Mouse (Mus musculus) limb, embryonic 11.5 days (tissue): ENCODE results near the gene Amer2. TPM values are rescaled to one million over a fixed set of nuclear protein-coding genes. Genes with fewer than 3 reads are reported as not detected.

Experiments used
- ATAC-seq: fragments of 200-750 bp; cut with Nextera tagmentation; 2 replicates; pipeline ENCODE4 v1.8.0; 2017; ENCODE audit warnings: low read depth; ENCODE audit not compliant: insufficient number of reproducible peaks, low FRiP score, low TSS enrichment
- DNase-seq: peaks from one replicate; pipeline ENCODE4 v3.0.0-alpha.2; 2015; ENCODE audit warnings: low spot score
- H3K27ac ChIP-seq: fragments of 300-500 bp; sonication (generic); replicated peaks from 2 replicates; pipeline ENCODE4 v1.5.1; 2014; ENCODE audit warnings: low read depth, mild to moderate bottlenecking, low read length
- H3K27me3 ChIP-seq: fragments of 300-500 bp; sonication (generic); 2 replicates; pipeline ENCODE4 v1.6.1; 2014; ENCODE audit warnings: mild to moderate bottlenecking, low read length, mixed read lengths; ENCODE audit not compliant: control insufficient read depth, insufficient read depth
- H3K36me3 ChIP-seq: fragments of 300-500 bp; sonication (generic); 2 replicates; pipeline ENCODE4 v1.6.1; 2014; ENCODE audit warnings: mild to moderate bottlenecking, low read length, moderate library complexity, mixed read lengths; ENCODE audit not compliant: control insufficient read depth, insufficient read depth
- H3K4me1 ChIP-seq: fragments of 300-500 bp; sonication (generic); 2 replicates; pipeline ENCODE4 v1.6.1; 2014; ENCODE audit warnings: low read length, mixed read lengths; ENCODE audit not compliant: control insufficient read depth, insufficient read depth
- H3K4me2 ChIP-seq: fragments of 300-500 bp; sonication (generic); 2 replicates; pipeline ENCODE4 v1.6.1; 2014; ENCODE audit warnings: low read depth, mild to moderate bottlenecking, moderate library complexity; ENCODE audit not compliant: severe bottlenecking
- H3K4me3 ChIP-seq: fragments of 300-500 bp; sonication (generic); 2 replicates; pipeline ENCODE4 v1.5.1; 2014; ENCODE audit warnings: low read depth, low read length
- H3K9ac ChIP-seq: fragments of 300-500 bp; sonication (generic); 2 replicates; pipeline ENCODE4 v1.6.1; 2014; ENCODE audit warnings: mild to moderate bottlenecking, low read length
- H3K9me3 ChIP-seq: fragments of 300-500 bp; sonication (generic); 2 replicates; pipeline ENCODE4 v1.6.1; 2016; ENCODE audit warnings: low read length; ENCODE audit not compliant: control insufficient read depth
- WGBS: fragments of 180-500 bp; shearing (Covaris S2); extraction: QIAGEN DNeasy Blood & Tissue Kit; methylation state at CpG from one replicate; pipeline ENCODE4 v1.1.7; 2014; 5-methylcytosine and 5-hydroxymethylcytosine counted together
- polyA plus RNA-seq: library from polyadenylated mRNA; unstranded; fragments of >200 nt; fragmentation: Nextera tagmentation; extraction: Ambion mirVana; gene quantifications from 2 replicates; pipeline ENCODE4 v1.2.1, GENCODE M21; 2014

The Amer2 gene
- polyA plus RNA-seq, 1 experiment from 2014 or later: 3.3 TPM

GRCm38 (mm10) chr14:60383816-60384215 lies 10.8 kb downstream of the Amer2 start:
- no peak overlapping the region for H3K9ac ChIP-seq
- no peak for DNase-seq
- no peak for ATAC-seq
- H3K27ac ChIP-seq: no peak overlapping the region
- peaks cover 10% of the 10 kb centered on the region for H3K27me3 ChIP-seq
- 85% methylated on average over 7 of the region's 7 CpGs for WGBS
- no peaks in the 10 kb centered on the region for H3K4me1 ChIP-seq
- no peaks in the 10 kb centered on the region for H3K36me3 ChIP-seq
- no peaks in the 10 kb centered on the region for H3K9me3 ChIP-seq
- H3K4me3 ChIP-seq: no peak overlapping the region
- no peak overlapping the region for H3K4me2 ChIP-seq

GRCm38 (mm10) chr14:60384269-60384668 lies 11.2 kb downstream of the Amer2 start:
- no peak for ATAC-seq
- Histone ChIP-seq H3K4me2 (no peak overlapping the region), H3K36me3 (no peaks in the 10 kb centered on the region), H3K27ac (no peak overlapping the region), H3K9ac (no peak overlapping the region), H3K4me3 (no peak overlapping the region), H3K9me3 (no peaks in the 10 kb centered on the region), H3K4me1 (no peaks in the 10 kb centered on the region), H3K27me3 (peaks cover 7% of the 10 kb centered on the region)
- 90% methylated on average over 7 of the region's 7 CpGs for WGBS
- DNase-seq: no peak

GRCm38 (mm10) chr14:60385079-60385643 lies 12.1 kb downstream of the Amer2 start:
- no peak for DNase-seq
- no peak overlapping the region; the same call in 1 of the 2 replicates for H3K4me2 ChIP-seq
- H3K9ac ChIP-seq: no peak overlapping the region
- no peaks in the 10 kb centered on the region for H3K9me3 ChIP-seq
- no peak overlapping the region for H3K4me3 ChIP-seq
- 68% methylated on average over 6 of the region's 6 CpGs for WGBS
- no peaks in the 10 kb centered on the region for H3K36me3 ChIP-seq
- H3K4me1 ChIP-seq: no peaks in the 10 kb centered on the region
- H3K27me3 ChIP-seq: no peaks in the 10 kb centered on the region; the same call in 1 of the 2 replicates
- no peak for ATAC-seq
- H3K27ac ChIP-seq: no peak overlapping the region

- WGBS: 74% methylated on average over 6 of the region's 6 CpGs
- Histone ChIP-seq H3K27ac (no peak overlapping the region), H3K4me2 (no peak overlapping the region), H3K9me3 (no peaks in the 10 kb centered on the region), H3K4me1 (no peaks in the 10 kb centered on the region), H3K36me3 (no peaks in the 10 kb centered on the region), H3K9ac (no peak overlapping the region), H3K27me3 (no peaks in the 10 kb centered on the region), H3K4me3 (no peak overlapping the region)
- ATAC-seq (no peak), DNase-seq (no peak)
Observed at GRCm38 (mm10) chr14:60386591-60387501, 13.8 kb downstream of the Amer2 start.

GRCm38 (mm10) chr14:60388332-60388731 lies 15.3 kb downstream of the Amer2 start:
- H3K4me3 ChIP-seq: no peak overlapping the region
- H3K36me3 ChIP-seq: no peaks in the 10 kb centered on the region
- 89% methylated on average over 2 of the region's 2 CpGs for WGBS
- no peaks in the 10 kb centered on the region for H3K27me3 ChIP-seq
- no peak for DNase-seq
- H3K9me3 ChIP-seq: no peaks in the 10 kb centered on the region
- H3K4me2 ChIP-seq: no peak overlapping the region
- H3K9ac ChIP-seq: no peak overlapping the region
- H3K27ac ChIP-seq: no peak overlapping the region
- ATAC-seq: no peak
- H3K4me1 ChIP-seq: no peaks in the 10 kb centered on the region

- H3K9me3 ChIP-seq: no peaks in the 10 kb centered on the region
- H3K36me3 ChIP-seq: no peaks in the 10 kb centered on the region
- no peak overlapping the region for H3K27ac ChIP-seq
- H3K4me3 ChIP-seq: no peak overlapping the region
- DNase-seq: no peak
- no peak overlapping the region for H3K9ac ChIP-seq
- no peaks in the 10 kb centered on the region for H3K4me1 ChIP-seq
- WGBS: 79% methylated on average over 2 of the region's 2 CpGs
- no peak overlapping the region for H3K4me2 ChIP-seq
- ATAC-seq: no peak
- no peaks in the 10 kb centered on the region for H3K27me3 ChIP-seq
Observed at GRCm38 (mm10) chr14:60392202-60392601, 19.1 kb downstream of the Amer2 start.

- 82% methylated on average over 4 of the region's 4 CpGs for WGBS
- Histone ChIP-seq H3K4me2 (no peak overlapping the region), H3K27me3 (no peaks in the 10 kb centered on the region), H3K36me3 (no peaks in the 10 kb centered on the region), H3K9ac (no peak overlapping the region), H3K27ac (no peak overlapping the region), H3K9me3 (no peaks in the 10 kb centered on the region), H3K4me3 (no peak overlapping the region), H3K4me1 (no peaks in the 10 kb centered on the region)
- no peak for ATAC-seq
- DNase-seq: no peak
Observed at GRCm38 (mm10) chr14:60397321-60397720, 24.3 kb downstream of the Amer2 start.

- 51% methylated on average over 7 of the region's 7 CpGs for WGBS
- ATAC-seq (no peak), DNase-seq (no peak)
Observed at GRCm38 (mm10) chr14:60398861-60399260, 25.8 kb downstream of the Amer2 start.

More at GRCm38 (mm10) chr14:60398861-60399260, 25.8 kb downstream of the Amer2 start:
- Histone ChIP-seq H3K9ac (no peak overlapping the region), H3K27ac (no peak overlapping the region), H3K4me2 (no peak overlapping the region), H3K36me3 (no peaks in the 10 kb centered on the region), H3K4me1 (no peaks in the 10 kb centered on the region), H3K27me3 (no peaks in the 10 kb centered on the region), H3K4me3 (no peak overlapping the region), H3K9me3 (no peaks in the 10 kb centered on the region)
